Mouse (Mus musculus) MEL (cell line): ENCODE measurements around the gene Zfp319. TPM values are rescaled to one million over a fixed set of nuclear protein-coding genes. Genes with fewer than 3 reads are reported as not detected.

ENCODE experiments used
- DNase-seq: peaks from one replicate; pipeline ENCODE4 v3.0.0; 2011; ENCODE audit warnings: low read depth, low spot score
- H3K27ac ChIP-seq: 2 replicates; pipeline ENCODE4 v1.5.1; 2012; ENCODE audit warnings: low read depth, mild to moderate bottlenecking, control low read depth, low read length, moderate library complexity; ENCODE audit not compliant: control insufficient read depth
- H3K27me3 ChIP-seq, 2 experiments: fragments of 150-350 bp in 1 of 2; sonication (generic) in 1 of 2; 2 replicates each; pipeline ENCODE4 v1.6.1; 2012; ENCODE audit warnings: low read length in 2 of 2, mild to moderate bottlenecking in 2 of 2, improper control_type of control experiment in 1 of 2, moderate library complexity in 1 of 2; ENCODE audit not compliant: insufficient read depth in 2 of 2, control insufficient read depth in 1 of 2
- H3K36me3 ChIP-seq, 2 experiments: 2 replicates each; pipeline ENCODE4 v1.6.1; 2012 to 2014; ENCODE audit warnings: low read length in 2 of 2, improper control_type of control experiment in 1 of 2, inconsistent platforms in 1 of 2, mild to moderate bottlenecking in 1 of 2; ENCODE audit not compliant: insufficient read depth in 2 of 2, control insufficient read depth in 1 of 2
- H3K4me1 ChIP-seq, 2 experiments: fragments of 150-350 bp in 1 of 2; sonication (generic) in 1 of 2; 2 replicates each; pipeline ENCODE4 v1.6.1; 2012; ENCODE audit warnings: low read length in 2 of 2, improper control_type of control experiment in 1 of 2, mild to moderate bottlenecking in 1 of 2; ENCODE audit not compliant: insufficient read depth in 2 of 2, control insufficient read depth in 1 of 2
- H3K4me3 ChIP-seq, 2 experiments: fragments of 150-350 bp in 1 of 2; sonication (generic) in 1 of 2; 2 replicates each; pipeline ENCODE4 v1.5.1; 2012; ENCODE audit warnings: low read depth in 2 of 2, low read length in 2 of 2, mild to moderate bottlenecking in 2 of 2, moderate library complexity in 2 of 2, control low read depth in 1 of 2, improper control_type of control experiment in 1 of 2; ENCODE audit not compliant: control insufficient read depth in 1 of 2, insufficient read depth in 1 of 2
- H3K79me2 ChIP-seq: 2 replicates; pipeline ENCODE4 v1.6.1; 2012; ENCODE audit warnings: mild to moderate bottlenecking, low read length, moderate library complexity; ENCODE audit not compliant: control insufficient read depth, poor library complexity, insufficient read depth
- H3K9ac ChIP-seq: 2 replicates; pipeline ENCODE4 v1.6.1; 2012; ENCODE audit warnings: low read depth, mild to moderate bottlenecking, control low read depth, low read length, moderate library complexity; ENCODE audit not compliant: control insufficient read depth, poor library complexity, severe bottlenecking
- H3K9me3 ChIP-seq: fragments of 150-350 bp; sonication (generic); replicated peaks from 2 replicates; pipeline ENCODE4 v1.6.1; 2012; ENCODE audit warnings: mild to moderate bottlenecking, low read length, improper control_type of control experiment, moderate library complexity; ENCODE audit not compliant: insufficient read depth
- CHD2 ChIP-seq: IDR thresholded peaks from 2 replicates; pipeline ENCODE4 v1.6.1; 2011; ENCODE audit warnings: low read length, improper control_type of control experiment
- ETS1 ChIP-seq: IDR thresholded peaks from 2 replicates; pipeline ENCODE4 v1.6.1; 2012; ENCODE audit warnings: low read depth, mild to moderate bottlenecking, inconsistent platforms, low read length, improper control_type of control experiment, moderate library complexity
- GABPA ChIP-seq: IDR thresholded peaks from 2 replicates; pipeline ENCODE4 v1.6.1; 2012; ENCODE audit warnings: low read depth, mild to moderate bottlenecking, inconsistent platforms, low read length, improper control_type of control experiment, moderate library complexity
- GATA1 ChIP-seq: IDR thresholded peaks from 2 replicates; pipeline ENCODE4 v1.6.1; 2011; ENCODE audit warnings: low read depth, low read length, improper control_type of control experiment
- KAT2A ChIP-seq: conservative IDR thresholded peaks from 2 replicates; pipeline ENCODE4 v1.6.1; 2012; ENCODE audit warnings: low read depth, low read length, improper control_type of control experiment, inconsistent platforms
- MAFK ChIP-seq: IDR thresholded peaks from 2 replicates; pipeline ENCODE4 v1.6.1; 2011; ENCODE audit warnings: low read depth, mild to moderate bottlenecking, low read length, improper control_type of control experiment, borderline replicate concordance
- MAZ ChIP-seq: IDR thresholded peaks from 2 replicates; pipeline ENCODE4 v1.6.1; 2012; ENCODE audit warnings: low read depth, mild to moderate bottlenecking, inconsistent platforms, low read length, improper control_type of control experiment
- MEF2A ChIP-seq: IDR thresholded peaks from 2 replicates; pipeline ENCODE4 v1.6.1; 2014; ENCODE audit warnings: low read depth, mild to moderate bottlenecking, inconsistent platforms, low read length, improper control_type of control experiment; ENCODE audit not compliant: poor library complexity, insufficient replicate concordance, severe bottlenecking; ENCODE audit errors: extremely low read depth
- MYC ChIP-seq: IDR thresholded peaks from 2 replicates; pipeline ENCODE4 v1.6.1; 2011; ENCODE audit warnings: low read depth, mild to moderate bottlenecking, low read length, improper control_type of control experiment, moderate library complexity
- NELFE ChIP-seq: IDR thresholded peaks from 2 replicates; pipeline ENCODE4 v1.6.1; 2011; ENCODE audit warnings: low read depth, low read length, improper control_type of control experiment
- POLR2A ChIP-seq, 2 experiments: IDR thresholded peaks; 2 replicates each; pipeline ENCODE4 v1.6.1; 2011 to 2012; ENCODE audit warnings: low read length in 2 of 2, mild to moderate bottlenecking in 2 of 2, control low read depth in 1 of 2, improper control_type of control experiment in 1 of 2, low read depth in 1 of 2, moderate library complexity in 1 of 2; ENCODE audit not compliant: control insufficient read depth in 1 of 2, insufficient read depth in 1 of 2, poor library complexity in 1 of 2
- RCOR1 ChIP-seq: IDR thresholded peaks from 2 replicates; pipeline ENCODE4 v1.6.1; 2012; ENCODE audit warnings: low read depth, mild to moderate bottlenecking, inconsistent platforms, low read length, improper control_type of control experiment
- TBP ChIP-seq: IDR thresholded peaks from 2 replicates; pipeline ENCODE4 v1.8.0; 2011; ENCODE audit warnings: low read depth, low read length, improper control_type of control experiment
- UBTF ChIP-seq: IDR thresholded peaks from 2 replicates; pipeline ENCODE4 v1.6.1; 2012; ENCODE audit warnings: low read depth, mild to moderate bottlenecking, inconsistent platforms, low read length, improper control_type of control experiment, moderate library complexity, borderline replicate concordance; ENCODE audit not compliant: insufficient read depth
- USF1 ChIP-seq: IDR thresholded peaks from 2 replicates; pipeline ENCODE4 v1.6.1; 2014; ENCODE audit warnings: low read depth, mild to moderate bottlenecking, inconsistent platforms, low read length, improper control_type of control experiment, moderate library complexity
- USF2 ChIP-seq, 2 experiments: IDR thresholded peaks; 2 replicates each; pipeline ENCODE4 v1.6.1; 2011 to 2012; ENCODE audit warnings: improper control_type of control experiment in 2 of 2, low read length in 2 of 2, borderline replicate concordance in 1 of 2, inconsistent platforms in 1 of 2, low read depth in 1 of 2, mild to moderate bottlenecking in 1 of 2; ENCODE audit not compliant: insufficient read depth in 1 of 2
- ZKSCAN1 ChIP-seq: IDR thresholded peaks from 2 replicates; pipeline ENCODE4 v1.6.1; 2012; ENCODE audit warnings: low read depth, mild to moderate bottlenecking, inconsistent platforms, low read length, improper control_type of control experiment, moderate library complexity
- ZMIZ1 ChIP-seq: IDR thresholded peaks from 2 replicates; pipeline ENCODE4 v1.6.1; 2012; ENCODE audit warnings: low read depth, mild to moderate bottlenecking, inconsistent platforms, low read length, improper control_type of control experiment, moderate library complexity
- ZNF384 ChIP-seq: IDR thresholded peaks from 2 replicates; pipeline ENCODE4 v1.6.1; 2012; ENCODE audit warnings: low read depth, mild to moderate bottlenecking, inconsistent platforms, low read length, improper control_type of control experiment
- polyA plus RNA-seq, 2 experiments: library from polyadenylated mRNA; stranded (reverse) in 1 of 2; unstranded in 1 of 2; fragments of >175 nt in 1 of 2; fragments of >200 nt in 1 of 2; gene quantifications; 2 replicates each; pipeline versions ENCODE4 v1.2.1 to v1.2.4; 2012; ENCODE audit warnings: low replicate concordance in 2 of 2, low read depth in 1 of 2; ENCODE audit not compliant: insufficient read length in 2 of 2, insufficient read depth in 1 of 2, missing spikeins in 1 of 2
- total RNA-seq: library from RNA; depleted of rRNA; stranded (reverse); fragments of 300-350 nt; gene quantifications from 2 replicates; pipeline ENCODE4 v1.2.3, GENCODE M21; 2012

The Zfp319 gene
- total and polyA plus RNA-seq, 3 experiments: 2.0 to 4.8 TPM; not detected in 1

- Histone ChIP-seq H3K79me2 (no peaks in the 10 kb centered on the region), H3K9ac (no peak overlapping the region), H3K9me3 (no peaks in the 10 kb centered on the region), H3K27me3 (peaks cover 0 to 2% of the 10 kb centered on the region in 2 experiments; a peak in 2 of 4 replicates), H3K4me3 (no peak overlapping the region), H3K27ac (no peak overlapping the region), H3K4me1 (no peaks in the 10 kb centered on the region), H3K36me3 (no peaks in the 10 kb centered on the region)
- no peak for TF ChIP-seq MEF2A
- TF ChIP-seq USF2 (IDR thresholded peaks at IDR 0.05; ENCODE audit: borderline replicate concordance in 1 of 2, insufficient read depth in 1 of 2, low read depth in 1 of 2, low read length in 2 of 2): no peak
- TF ChIP-seq CHD2: no peak
- TF ChIP-seq ZNF384: no peak
- TF ChIP-seq TBP: no peak
- TF ChIP-seq GATA1: no peak
- TF ChIP-seq MYC: no peak
- no peak for TF ChIP-seq ZMIZ1
- no peak for TF ChIP-seq ZKSCAN1
- TF ChIP-seq KAT2A: no peak
- no peak for TF ChIP-seq RCOR1
- TF ChIP-seq MAFK: no peak
- no peak for TF ChIP-seq ETS1
- no peak for TF ChIP-seq USF1
- no peak for TF ChIP-seq NELFE
- TF ChIP-seq UBTF: no peak
- TF ChIP-seq GABPA: no peak
- DNase-seq: no peak
Observed at GRCm38 (mm10) chr8:95373389-95374002, 41.7 kb upstream of the Zfp319 start.

GRCm38 (mm10) chr8:95369581-95370326 is 38.0 kb upstream of the Zfp319 start:
- Histone ChIP-seq H3K4me3 (no peak overlapping the region), H3K9ac (no peak overlapping the region), H3K27me3 (no peaks in the 10 kb centered on the region), H3K79me2 (no peaks in the 10 kb centered on the region), H3K4me1 (peaks cover 0 to 7% of the 10 kb centered on the region in 2 experiments; a peak in 2 of 4 replicates), H3K36me3 (no peaks in the 10 kb centered on the region), H3K9me3 (no peaks in the 10 kb centered on the region), H3K27ac (no peak overlapping the region)
- TF ChIP-seq POLR2A (IDR thresholded peaks at IDR 0.05; ENCODE audit: control insufficient read depth in 1 of 2, insufficient read depth in 1 of 2, low read depth in 1 of 2, low read length in 2 of 2, poor library complexity in 1 of 2) (no peak), MAZ (no peak), GATA1 (no peak)
- no peak for DNase-seq
